Mouse (Mus musculus) liver, postnatal 0 days (tissue): ENCODE data around the gene G6pc3.

ENCODE experiments used
- CTCF ChIP-seq: sonication (generic); IDR thresholded peaks from 2 replicates; pipeline ENCODE4 v1.5.1; 2016; ENCODE audit warnings: antibody characterized with exemption, low read depth
- EP300 ChIP-seq: IDR thresholded peaks from 2 replicates; pipeline ENCODE4 v1.6.1; 2016; ENCODE audit warnings: antibody characterized with exemption, low read depth, mild to moderate bottlenecking

- TF ChIP-seq CTCF (peak; percentile 75), EP300 (no peak)
Measured at GRCm38 (mm10) chr11:102223166-102223565, 33.7 kb downstream of the G6pc3 start.
